Mouse (Mus musculus) embryonic fibroblast, embryonic 13.5 days (primary cell): ENCODE data around the gene Gpn3.

Experiments used
- CTCF ChIP-seq: IDR thresholded peaks from 2 replicates; pipeline ENCODE4 v1.5.1; 2011; ENCODE audit warnings: mild to moderate bottlenecking, control low read depth, low read length, moderate library complexity, borderline replicate concordance; ENCODE audit not compliant: insufficient read depth
- POLR2A ChIP-seq: IDR thresholded peaks from 2 replicates; pipeline ENCODE4 v1.6.1; 2011; ENCODE audit warnings: low read depth, mild to moderate bottlenecking, control low read depth, low read length, moderate library complexity

GRCm38 (mm10) chr5:122330269-122330668 lies 41.4 kb upstream of the Gpn3 start:
- no peak for TF ChIP-seq CTCF
- no peak for TF ChIP-seq POLR2A
